Mouse (Mus musculus) regulatory T cell (primary cell): Measurements from ENCODE around the gene Pate4.
"Not testable (repeated sequence)": the region's sequence is repeated elsewhere in the genome, so short reads cannot be mapped to it uniquely, and the experiment has no call there.

ENCODE experiments used
- in situ Hi-C: fragments of 300-600 bp; cut with MboI, MseI; formaldehyde crosslinking; loops from one replicate; pipeline ENCODE4 v1.15.1; 2025; ENCODE audit warnings: high pct_unique_total_duplicates

The Pate4 gene

GRCm38 (mm10) chr9:35611841-35612240, at the start of gene Pate4:
Pate4 (minus strand) TSS chr9:35611941.
- in situ Hi-C loops = no loop called here

GRCm38 (mm10) chr9:35648102-35648501, 36.4 kb upstream of the Pate4 start, which contains the start of gene Pate3:
Pate3 (minus strand) TSS chr9:35648202.
- in situ Hi-C loops = no loop called here

- in situ Hi-C loops = no loop called here
Measured at GRCm38 (mm10) chr9:35632981-35633380, 21.2 kb upstream of the Pate4 start.

- in situ Hi-C loops = not testable (repeated sequence)
Measured at GRCm38 (mm10) chr9:35616784-35617183, 5.0 kb upstream of the Pate4 start.

GRCm38 (mm10) chr9:35614005-35614404, 2.3 kb upstream of the Pate4 start:
- in situ Hi-C loops = no loop called here

GRCm38 (mm10) chr9:35607647-35608405, 3.9 kb downstream of the Pate4 start:
- in situ Hi-C loops = no loop called here

GRCm38 (mm10) chr9:35592903-35593302, 18.8 kb downstream of the Pate4 start:
- in situ Hi-C loops = loop anchor here (25.0 kb wide), 1 partner anchor 1094 kb away; the partner anchor contains the start of gene Acrv1

- in situ Hi-C loops = loop anchor here (25.0 kb wide), 1 partner anchor 1100 kb away; the partner anchor contains the start of gene Acrv1
Measured at GRCm38 (mm10) chr9:35587674-35588073, 24.1 kb downstream of the Pate4 start.

- in situ Hi-C loops = loop anchor here (25.0 kb wide), 1 partner anchor 1188 kb away; the partner anchor contains the start of gene Stt3a
Measured at GRCm38 (mm10) chr9:35574416-35574815, 37.3 kb downstream of the Pate4 start.

- in situ Hi-C loops = loop anchor here (25.0 kb wide), 1 partner anchor 1192 kb away; the partner anchor contains the start of gene Stt3a
Measured at GRCm38 (mm10) chr9:35570663-35571062, 41.1 kb downstream of the Pate4 start.

- in situ Hi-C loops = loop anchor here (25.0 kb wide), 1 partner anchor 1192 kb away; the partner anchor contains the start of gene Stt3a
Measured at GRCm38 (mm10) chr9:35569571-35570534, 41.9 kb downstream of the Pate4 start, which contains the start of the genes Pate2 and Hyls1. Pate2 (plus strand) TSS chr9:35570284. Hyls1 (minus strand) TSS chr9:35570398.

- in situ Hi-C loops = loop anchor here (25.0 kb wide), 1 partner anchor 1194 kb away; the partner anchor contains the start of gene Stt3a
Measured at GRCm38 (mm10) chr9:35567995-35568394, 43.7 kb downstream of the Pate4 start.

GRCm38 (mm10) chr9:35564536-35565240, 47.1 kb downstream of the Pate4 start:
- in situ Hi-C loops = loop anchor here (25.0 kb wide), 1 partner anchor 1198 kb away; the partner anchor contains the start of gene Stt3a

- in situ Hi-C loops = loop anchor here (25.0 kb wide), 1 partner anchor 1201 kb away; the partner anchor contains the start of gene Stt3a
Measured at GRCm38 (mm10) chr9:35561583-35561982, 50.2 kb downstream of the Pate4 start.

GRCm38 (mm10) chr9:35561076-35561475, 50.7 kb downstream of the Pate4 start:
- in situ Hi-C loops = loop anchor here (25.0 kb wide), 1 partner anchor 1201 kb away; the partner anchor contains the start of gene Stt3a

- in situ Hi-C loops = loop anchor here (25.0 kb wide), 1 partner anchor 1203 kb away; the partner anchor contains the start of gene Stt3a
Measured at GRCm38 (mm10) chr9:35559009-35559890, 52.5 kb downstream of the Pate4 start.

- in situ Hi-C loops = loop anchor here (25.0 kb wide), 1 partner anchor 1204 kb away; the partner anchor contains the start of gene Stt3a
Measured at GRCm38 (mm10) chr9:35558257-35559008, 53.3 kb downstream of the Pate4 start, which contains the start of the genes Ddx25 and Pus3. Ddx25 (minus strand) TSS chr9:35558528. Pus3 (plus strand) TSS chr9:35558595.
